Mouse (Mus musculus) midbrain, embryonic 13.5 days (tissue): ENCODE data around the gene Tecpr1. TPM values are rescaled to one million over a fixed set of nuclear protein-coding genes. Genes with fewer than 3 reads are reported as not detected.

Source experiments
- ATAC-seq: fragments of 200-750 bp; cut with Nextera tagmentation; 2 replicates; pipeline ENCODE4 v1.8.0; 2017; ENCODE audit warnings: mild to moderate bottlenecking, moderate TSS enrichment, moderate library complexity
- H3K27ac ChIP-seq: fragments of 300-500 bp; sonication (generic); 2 replicates; pipeline ENCODE4 v1.5.1; 2015; ENCODE audit warnings: inconsistent platforms, mild to moderate bottlenecking, moderate library complexity
- H3K27me3 ChIP-seq: fragments of 300-500 bp; sonication (generic); 2 replicates; pipeline ENCODE4 v1.6.1; 2015; ENCODE audit warnings: mild to moderate bottlenecking, inconsistent platforms
- H3K36me3 ChIP-seq: fragments of 300-500 bp; sonication (generic); 2 replicates; pipeline ENCODE4 v1.6.1; 2015; ENCODE audit warnings: mild to moderate bottlenecking, inconsistent platforms
- H3K4me1 ChIP-seq: fragments of 300-500 bp; sonication (generic); replicated peaks from 2 replicates; pipeline ENCODE4 v1.6.1; 2015; ENCODE audit warnings: inconsistent platforms
- H3K4me2 ChIP-seq: fragments of 300-500 bp; sonication (generic); replicated peaks from 2 replicates; pipeline ENCODE4 v1.6.1; 2015; ENCODE audit warnings: moderate library complexity, mild to moderate bottlenecking, inconsistent platforms
- H3K4me3 ChIP-seq: fragments of 300-500 bp; sonication (generic); replicated peaks from 2 replicates; pipeline ENCODE4 v1.5.1; 2015; ENCODE audit warnings: mild to moderate bottlenecking, inconsistent platforms
- H3K9ac ChIP-seq: fragments of 300-500 bp; sonication (generic); replicated peaks from 2 replicates; pipeline ENCODE4 v1.6.1; 2015; ENCODE audit warnings: mild to moderate bottlenecking, inconsistent platforms
- H3K9me3 ChIP-seq: fragments of 300-500 bp; sonication (generic); 2 replicates; pipeline ENCODE4 v1.6.1; 2016; ENCODE audit warnings: mild to moderate bottlenecking, inconsistent platforms
- WGBS: fragments of 180-500 bp; shearing (Covaris S2); methylation state at CpG from one replicate; pipeline ENCODE4 v1.1.7; 2015; 5-methylcytosine and 5-hydroxymethylcytosine counted together
- polyA plus RNA-seq: library from polyadenylated mRNA; unstranded; fragments of >200 nt; fragmentation: Nextera tagmentation; extraction: Ambion mirVana; gene quantifications from 2 replicates; pipeline ENCODE4 v1.2.1, GENCODE M21; 2015

Tecpr1 gene
- polyA plus RNA-seq, 1 experiment from 2014 or later, result 44.8 TPM

- Histone ChIP-seq H3K27ac (no peak overlapping the region), H3K4me3 (no peak overlapping the region), H3K4me1 (peaks cover 25% of the 10 kb centered on the region), H3K36me3 (no peaks in the 10 kb centered on the region), H3K9me3 (no peaks in the 10 kb centered on the region), H3K9ac (no peak overlapping the region), H3K27me3 (no peaks in the 10 kb centered on the region), H3K4me2 (no peak overlapping the region)
- WGBS, result 32% methylated on average over 11 of the region's 11 CpGs
- ATAC-seq, result no peak
These were observed 2.8 kb upstream of the Tecpr1 start for GRCm38 (mm10) chr5:144226220-144226619.

- Histone ChIP-seq H3K4me3 (peak overlapping the region; percentile 82), H3K36me3 (no peaks in the 10 kb centered on the region), H3K9ac (peak overlapping the region; percentile 78), H3K27me3 (no peaks in the 10 kb centered on the region), H3K4me1 (peaks cover 34% of the 10 kb centered on the region), H3K9me3 (no peaks in the 10 kb centered on the region), H3K27ac (peak overlapping the region; percentile 84), H3K4me2 (peak overlapping the region; percentile 89)
- WGBS, result 27% methylated on average over 18 of the region's 18 CpGs
- peak; percentile 31 for ATAC-seq
These were observed 743 bp upstream of the Tecpr1 start for GRCm38 (mm10) chr5:144223899-144224816.

DNA sequence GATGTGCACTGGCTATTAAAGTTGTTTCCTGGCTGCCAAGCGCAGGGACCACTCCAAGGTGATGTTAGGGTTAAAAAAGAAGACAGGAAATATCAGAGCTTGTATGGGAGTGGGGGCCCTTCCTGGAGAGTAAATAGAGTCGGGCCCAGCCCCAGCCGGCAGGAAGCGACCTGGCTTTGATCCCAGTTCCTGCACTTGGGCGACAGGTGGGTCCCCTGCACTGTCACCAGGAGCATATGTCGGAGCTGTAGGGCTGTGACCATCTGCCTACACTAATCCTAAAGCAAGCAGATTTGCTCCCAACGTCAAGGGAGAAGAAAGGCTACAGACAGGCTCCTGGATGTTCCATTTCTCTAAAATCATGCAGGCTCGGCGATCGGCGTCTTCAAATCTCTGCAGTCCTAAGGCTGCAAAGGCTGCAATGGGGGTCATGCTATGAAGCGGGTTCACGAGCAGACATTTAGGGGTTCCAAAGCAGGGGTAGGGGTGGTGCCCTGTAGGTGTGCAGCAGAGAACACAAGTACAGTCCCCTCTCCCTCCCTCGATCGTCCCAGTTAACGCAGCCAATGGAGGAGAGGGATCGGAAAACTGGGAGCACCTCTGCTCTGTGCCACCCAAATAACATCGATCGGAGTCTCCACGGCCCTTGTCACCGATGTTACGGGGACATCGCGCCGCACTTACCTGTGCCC, 458 bp downstream of the Tecpr1 start:
- WGBS, result 3% methylated on average over 25 of the region's 25 CpGs
- peak overlapping the region; percentile 72 for H3K27ac ChIP-seq
- no peaks in the 10 kb centered on the region for H3K9me3 ChIP-seq
- H3K36me3 ChIP-seq, result peaks cover 5% of the 10 kb centered on the region; the same call in 1 of the 2 replicates
- peak overlapping the region; percentile 82 for H3K4me3 ChIP-seq
- peak; percentile 88 for ATAC-seq
- H3K9ac ChIP-seq, result peak overlapping the region; percentile 86
- no peaks in the 10 kb centered on the region for H3K27me3 ChIP-seq
- peaks cover 34% of the 10 kb centered on the region for H3K4me1 ChIP-seq
- H3K4me2 ChIP-seq, result peak overlapping the region; percentile 89

DNA sequence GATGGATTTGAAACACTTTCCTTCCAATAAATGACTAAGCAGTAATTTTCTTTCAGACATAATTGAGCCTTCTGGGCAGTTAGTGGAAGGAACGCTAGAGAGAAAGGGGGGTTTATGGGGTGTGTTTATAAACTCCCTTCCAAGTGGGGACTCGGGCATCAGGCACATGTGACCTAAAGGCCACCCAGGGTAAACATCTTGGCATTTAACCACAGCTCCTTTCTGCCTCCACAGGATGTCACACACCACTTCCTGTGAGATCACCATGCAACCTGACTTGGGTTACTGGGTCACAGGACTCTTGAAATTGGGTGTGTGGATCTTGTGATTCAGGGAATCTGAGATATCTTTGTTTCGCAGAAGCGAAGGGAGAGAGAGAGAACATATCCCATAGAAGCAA, 2.1 kb downstream of the Tecpr1 start:
- no peak overlapping the region for H3K4me2 ChIP-seq
- no peak for ATAC-seq
- no peaks in the 10 kb centered on the region for H3K9me3 ChIP-seq
- no peaks in the 10 kb centered on the region for H3K27me3 ChIP-seq
- 83% methylated on average over 4 of the region's 4 CpGs for WGBS
- H3K4me1 ChIP-seq, result peaks cover 34% of the 10 kb centered on the region
- peaks cover 19% of the 10 kb centered on the region for H3K36me3 ChIP-seq
- H3K27ac ChIP-seq, result no peak overlapping the region
- no peak overlapping the region for H3K4me3 ChIP-seq
- H3K9ac ChIP-seq, result no peak overlapping the region

GRCm38 (mm10) chr5:144219936-144220335, 3.5 kb downstream of the Tecpr1 start:
- Histone ChIP-seq H3K36me3 (peaks cover 32% of the 10 kb centered on the region), H3K27me3 (no peaks in the 10 kb centered on the region), H3K4me1 (peaks cover 34% of the 10 kb centered on the region), H3K9me3 (no peaks in the 10 kb centered on the region), H3K9ac (no peak overlapping the region), H3K4me2 (no peak overlapping the region), H3K4me3 (no peak overlapping the region), H3K27ac (no peak overlapping the region)
- no peak for ATAC-seq
- WGBS, result 90% methylated on average over 5 of the region's 5 CpGs

DNA sequence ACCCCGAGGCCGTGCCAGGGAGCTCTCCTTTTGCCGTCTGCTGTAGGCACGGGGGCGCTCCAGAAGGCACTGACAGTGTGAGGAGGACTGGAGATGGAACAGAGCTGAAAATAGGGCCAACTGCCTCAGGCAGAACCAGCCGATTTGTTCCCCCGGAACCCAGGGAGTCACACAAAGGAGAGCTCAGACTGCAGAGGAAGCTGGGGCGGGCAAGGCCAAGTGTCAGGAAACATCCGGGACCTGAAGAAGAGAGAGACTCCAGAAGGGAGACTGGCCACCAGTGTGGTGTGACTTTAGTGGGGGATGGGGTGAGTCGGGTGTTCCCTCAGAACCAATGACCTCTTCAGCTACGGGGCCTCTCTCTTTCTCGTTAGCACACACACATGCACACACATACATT, 4.1 kb downstream of the Tecpr1 start:
- peaks cover 30% of the 10 kb centered on the region for H3K4me1 ChIP-seq
- H3K36me3 ChIP-seq, result peaks cover 37% of the 10 kb centered on the region
- H3K27ac ChIP-seq, result no peak overlapping the region
- H3K4me2 ChIP-seq, result no peak overlapping the region
- H3K4me3 ChIP-seq, result no peak overlapping the region
- 77% methylated on average over 12 of the region's 12 CpGs for WGBS
- ATAC-seq, result no peak
- H3K27me3 ChIP-seq, result no peaks in the 10 kb centered on the region
- no peak overlapping the region for H3K9ac ChIP-seq
- H3K9me3 ChIP-seq, result no peaks in the 10 kb centered on the region

DNA sequence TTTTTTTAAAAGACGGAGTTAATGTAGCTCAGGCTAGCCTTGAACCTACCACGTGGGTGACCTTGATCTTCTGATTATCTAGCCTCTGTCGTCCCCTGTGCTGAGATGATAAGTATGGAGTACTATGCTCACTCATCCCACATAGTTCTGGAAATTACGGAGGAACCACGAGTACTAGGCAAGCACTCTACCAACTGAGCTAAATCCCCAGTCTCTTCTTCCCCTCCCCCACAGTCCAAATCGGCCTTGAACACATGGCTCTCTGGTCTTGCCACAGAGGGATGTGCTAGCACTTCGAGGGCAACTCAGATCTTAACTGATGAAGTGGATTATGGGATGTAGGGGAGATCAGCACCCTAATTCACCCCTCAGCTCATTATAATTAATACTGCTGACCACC, 5.4 kb downstream of the Tecpr1 start:
- 92% methylated on average over 7 of the region's 7 CpGs for WGBS
- no peaks in the 10 kb centered on the region for H3K27me3 ChIP-seq
- H3K4me1 ChIP-seq, result peaks cover 26% of the 10 kb centered on the region
- H3K27ac ChIP-seq, result no peak overlapping the region
- H3K9me3 ChIP-seq, result no peaks in the 10 kb centered on the region
- peaks cover 49% of the 10 kb centered on the region for H3K36me3 ChIP-seq
- H3K4me2 ChIP-seq, result no peak overlapping the region
- no peak overlapping the region for H3K4me3 ChIP-seq
- ATAC-seq, result no peak
- H3K9ac ChIP-seq, result no peak overlapping the region

- 80% methylated on average over 2 of the region's 2 CpGs for WGBS
- H3K36me3 ChIP-seq, result peaks cover 68% of the 10 kb centered on the region
These were observed 7.4 kb downstream of the Tecpr1 start for GRCm38 (mm10) chr5:144215992-144216391.

GRCm38 (mm10) chr5:144214453-144214852, 9.0 kb downstream of the Tecpr1 start:
- Histone ChIP-seq H3K9ac (no peak overlapping the region), H3K36me3 (peaks cover 84% of the 10 kb centered on the region), H3K27me3 (no peaks in the 10 kb centered on the region), H3K4me3 (no peak overlapping the region), H3K4me2 (no peak overlapping the region), H3K9me3 (no peaks in the 10 kb centered on the region), H3K4me1 (peaks cover 1% of the 10 kb centered on the region; the same call in 1 of the 2 replicates), H3K27ac (no peak overlapping the region)
- 29% methylated on average over 7 of the region's 7 CpGs for WGBS
- no peak for ATAC-seq

More at GRCm38 (mm10) chr5:144215992-144216391, 7.4 kb downstream of the Tecpr1 start:
- peaks cover 8% of the 10 kb centered on the region; the same call in 1 of the 2 replicates for H3K4me1 ChIP-seq
- H3K4me2 ChIP-seq, result no peak overlapping the region
- H3K9ac ChIP-seq, result no peak overlapping the region
- no peaks in the 10 kb centered on the region for H3K9me3 ChIP-seq
- no peak for ATAC-seq
- H3K4me3 ChIP-seq, result no peak overlapping the region
- H3K27me3 ChIP-seq, result no peaks in the 10 kb centered on the region
- no peak overlapping the region for H3K27ac ChIP-seq

DNA sequence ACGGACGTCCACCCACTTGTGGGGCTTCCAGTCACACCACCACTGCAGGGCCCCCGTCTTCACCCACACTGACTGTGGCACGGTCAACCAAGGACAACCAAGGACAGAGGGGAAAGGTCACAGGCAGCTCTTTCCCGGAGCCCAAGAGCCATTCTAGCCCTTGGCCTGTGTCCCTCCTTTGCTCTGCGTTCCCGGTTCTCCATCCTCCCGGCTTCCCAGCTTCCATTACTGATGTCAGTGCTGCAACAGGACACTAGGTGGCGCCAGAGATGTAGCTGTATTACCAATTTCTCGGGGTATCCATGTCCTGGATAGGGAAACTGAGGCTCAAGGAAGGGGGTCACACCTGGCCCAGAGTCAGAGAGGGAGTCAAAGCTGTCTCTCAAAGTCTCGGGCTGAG, 15.9 kb downstream of the Tecpr1 start:
- H3K27me3 ChIP-seq, result no peaks in the 10 kb centered on the region
- ATAC-seq, result peak; percentile 55; the same call in 1 of the 2 replicates
- H3K9ac ChIP-seq, result no peak overlapping the region
- no peaks in the 10 kb centered on the region for H3K9me3 ChIP-seq
- no peak overlapping the region for H3K4me2 ChIP-seq
- no peak overlapping the region for H3K4me3 ChIP-seq
- H3K27ac ChIP-seq, result no peak overlapping the region
- no peaks in the 10 kb centered on the region for H3K4me1 ChIP-seq
- WGBS, result 49% methylated on average over 11 of the region's 11 CpGs
- H3K36me3 ChIP-seq, result peaks cover 89% of the 10 kb centered on the region

DNA sequence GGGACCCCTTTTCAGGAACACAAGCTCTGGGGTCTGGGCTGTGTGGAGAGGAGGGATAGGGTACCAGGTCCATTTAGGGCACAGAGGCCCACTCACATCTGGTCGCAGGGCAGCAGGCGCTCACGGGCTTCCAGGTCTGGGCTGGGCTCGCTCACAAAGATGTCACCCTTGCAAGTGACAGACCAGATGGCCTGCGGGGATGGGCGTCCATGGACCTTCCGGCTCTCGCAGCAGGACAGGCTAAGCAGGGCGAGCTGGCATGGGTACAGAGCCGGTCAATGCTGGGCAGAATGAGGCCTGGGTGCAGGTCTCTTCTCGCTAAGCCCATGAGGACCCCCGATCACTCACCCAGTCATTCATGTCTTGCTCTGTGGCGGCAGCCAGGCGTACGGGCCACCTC, 17.3 kb downstream of the Tecpr1 start:
- Histone ChIP-seq H3K4me1 (no peaks in the 10 kb centered on the region), H3K9me3 (no peaks in the 10 kb centered on the region; the same call in 1 of the 2 replicates), H3K27me3 (no peaks in the 10 kb centered on the region), H3K27ac (no peak overlapping the region), H3K36me3 (peaks cover 89% of the 10 kb centered on the region), H3K4me3 (no peak overlapping the region), H3K4me2 (no peak overlapping the region), H3K9ac (no peak overlapping the region)
- ATAC-seq, result no peak
- 93% methylated on average over 15 of the region's 15 CpGs for WGBS

GRCm38 (mm10) chr5:144204911-144205310, 18.5 kb downstream of the Tecpr1 start:
- no peak overlapping the region for H3K4me3 ChIP-seq
- no peak for ATAC-seq
- 46% methylated on average over 10 of the region's 10 CpGs for WGBS
- peaks cover 89% of the 10 kb centered on the region for H3K36me3 ChIP-seq
- no peak overlapping the region for H3K27ac ChIP-seq
- H3K9me3 ChIP-seq, result no peaks in the 10 kb centered on the region; the same call in 1 of the 2 replicates
- H3K9ac ChIP-seq, result no peak overlapping the region
- no peaks in the 10 kb centered on the region for H3K4me1 ChIP-seq
- H3K27me3 ChIP-seq, result no peaks in the 10 kb centered on the region
- H3K4me2 ChIP-seq, result no peak overlapping the region
